Mouse (Mus musculus) hindbrain, embryonic 10.5 days (tissue): Measurements from ENCODE around the gene Fcrl5. TPM values are rescaled to one million over a fixed set of nuclear protein-coding genes. Genes with fewer than 3 reads are reported as not detected.

Source experiments
- DNase-seq: peaks from one replicate; pipeline ENCODE4 v3.0.0-alpha.2; 2017; ENCODE audit warnings: low spot score
- H3K27ac ChIP-seq: fragments of 300-500 bp; sonication (generic); 2 replicates; pipeline ENCODE4 v1.5.1; 2016; ENCODE audit warnings: mild to moderate bottlenecking, moderate library complexity
- H3K27me3 ChIP-seq: fragments of 300-500 bp; sonication (generic); 2 replicates; pipeline ENCODE4 v1.6.1; 2016; ENCODE audit warnings: mild to moderate bottlenecking; ENCODE audit not compliant: poor library complexity, insufficient read depth, severe bottlenecking
- H3K36me3 ChIP-seq: fragments of 300-500 bp; sonication (generic); 2 replicates; pipeline ENCODE4 v1.6.1; 2016; ENCODE audit warnings: mild to moderate bottlenecking, moderate library complexity
- H3K4me1 ChIP-seq: fragments of 300-500 bp; sonication (generic); replicated peaks from 2 replicates; pipeline ENCODE4 v1.6.1; 2016; ENCODE audit warnings: mild to moderate bottlenecking
- H3K4me3 ChIP-seq: fragments of 300-500 bp; sonication (generic); 2 replicates; pipeline ENCODE4 v1.5.1; 2016; ENCODE audit warnings: mild to moderate bottlenecking, moderate library complexity
- H3K9me3 ChIP-seq: fragments of 300-500 bp; sonication (generic); 2 replicates; pipeline ENCODE4 v1.6.1; 2016; ENCODE audit warnings: mild to moderate bottlenecking, moderate library complexity
- WGBS: fragments of 180-500 bp; shearing (Covaris S2); methylation state at CpG from one replicate; pipeline ENCODE4 v1.1.7; 2016; 5-methylcytosine and 5-hydroxymethylcytosine counted together
- polyA plus RNA-seq: library from polyadenylated mRNA; unstranded; fragments of >200 nt; fragmentation: Nextera tagmentation; extraction: Ambion mirVana; gene quantifications from 2 replicates; pipeline ENCODE4 v1.2.1, GENCODE M21; 2016

Fcrl5 gene
- polyA plus RNA-seq, 1 experiment from 2014 or later: not detected

GRCm38 (mm10) chr3:87504749-87505425 lies 69.3 kb downstream of the Fcrl5 start:
- H3K4me1 ChIP-seq: peaks cover 19% of the 10 kb centered on the region
- DNase-seq: no peak
- no peaks in the 10 kb centered on the region for H3K9me3 ChIP-seq
- WGBS: 62% methylated on average over 4 of the region's 4 CpGs
- no peaks in the 10 kb centered on the region for H3K36me3 ChIP-seq
- no peak overlapping the region for H3K4me3 ChIP-seq
- H3K27ac ChIP-seq: no peak overlapping the region
- H3K27me3 ChIP-seq: peaks cover 13% of the 10 kb centered on the region

- H3K9me3 ChIP-seq: no peaks in the 10 kb centered on the region
- no peak for DNase-seq
- WGBS: 78% methylated on average over 12 of the region's 12 CpGs
- peaks cover 13% of the 10 kb centered on the region for H3K4me1 ChIP-seq
- no peaks in the 10 kb centered on the region for H3K36me3 ChIP-seq
- H3K27ac ChIP-seq: no peak overlapping the region
- H3K27me3 ChIP-seq: peaks cover 13% of the 10 kb centered on the region
- no peak overlapping the region for H3K4me3 ChIP-seq
These were observed 71.2 kb downstream of the Fcrl5 start for GRCm38 (mm10) chr3:87506456-87507416.

- 30% methylated on average over 17 of the region's 17 CpGs for WGBS
These were observed 72.8 kb downstream of the Fcrl5 start for GRCm38 (mm10) chr3:87508205-87508901.

GRCm38 (mm10) chr3:87509061-87509460 lies 73.5 kb downstream of the Fcrl5 start:
- H3K9me3 ChIP-seq: no peaks in the 10 kb centered on the region
- H3K4me1 ChIP-seq: peaks cover 23% of the 10 kb centered on the region
- no peaks in the 10 kb centered on the region for H3K36me3 ChIP-seq
- no peak overlapping the region for H3K27ac ChIP-seq
- DNase-seq: no peak
- 55% methylated on average over 4 of the region's 4 CpGs for WGBS
- H3K4me3 ChIP-seq: no peak overlapping the region
- peaks cover 10% of the 10 kb centered on the region for H3K27me3 ChIP-seq

More at GRCm38 (mm10) chr3:87508205-87508901, 72.8 kb downstream of the Fcrl5 start:
- Histone ChIP-seq H3K9me3 (no peaks in the 10 kb centered on the region), H3K27me3 (peaks cover 10% of the 10 kb centered on the region), H3K4me1 (peaks cover 23% of the 10 kb centered on the region), H3K36me3 (no peaks in the 10 kb centered on the region), H3K4me3 (peak overlapping the region; percentile 34), H3K27ac (0 out of 2 replicates have a peak overlapping the region, but pooled peaks have one; percentile 47)
- peak; percentile 83 for DNase-seq

GRCm38 (mm10) chr3:87510832-87511231 lies 75.3 kb downstream of the Fcrl5 start:
- DNase-seq: no peak
- no peak overlapping the region for H3K4me3 ChIP-seq
- H3K27ac ChIP-seq: no peak overlapping the region
- H3K9me3 ChIP-seq: no peaks in the 10 kb centered on the region
- peaks cover 10% of the 10 kb centered on the region for H3K27me3 ChIP-seq
- H3K36me3 ChIP-seq: no peaks in the 10 kb centered on the region
- peaks cover 27% of the 10 kb centered on the region for H3K4me1 ChIP-seq
- 89% methylated on average over 9 of the region's 9 CpGs for WGBS

GRCm38 (mm10) chr3:87511971-87512765 lies 76.6 kb downstream of the Fcrl5 start:
- Histone ChIP-seq H3K27ac (no peak overlapping the region), H3K27me3 (peaks cover 10% of the 10 kb centered on the region), H3K36me3 (no peaks in the 10 kb centered on the region), H3K9me3 (no peaks in the 10 kb centered on the region), H3K4me1 (peaks cover 27% of the 10 kb centered on the region), H3K4me3 (no peak overlapping the region)
- no peak for DNase-seq
- WGBS: 55% methylated on average over 16 of the region's 16 CpGs

GRCm38 (mm10) chr3:87515567-87516081 lies 80.1 kb downstream of the Fcrl5 start:
- Histone ChIP-seq H3K4me3 (no peak overlapping the region), H3K36me3 (no peaks in the 10 kb centered on the region), H3K27me3 (no peaks in the 10 kb centered on the region), H3K9me3 (no peaks in the 10 kb centered on the region), H3K27ac (no peak overlapping the region), H3K4me1 (peaks cover 14% of the 10 kb centered on the region)
- 65% methylated on average over 13 of the region's 13 CpGs for WGBS
- no peak for DNase-seq

- H3K9me3 ChIP-seq: no peaks in the 10 kb centered on the region
- no peak overlapping the region for H3K4me3 ChIP-seq
- no peaks in the 10 kb centered on the region for H3K36me3 ChIP-seq
- no peak overlapping the region for H3K27ac ChIP-seq
- peaks cover 4% of the 10 kb centered on the region; the same call in 1 of the 2 replicates for H3K4me1 ChIP-seq
- no peak for DNase-seq
- H3K27me3 ChIP-seq: no peaks in the 10 kb centered on the region; the same call in 1 of the 2 replicates
These were observed 82.9 kb downstream of the Fcrl5 start for GRCm38 (mm10) chr3:87518425-87518824.

- no peaks in the 10 kb centered on the region for H3K36me3 ChIP-seq
- no peak overlapping the region for H3K4me3 ChIP-seq
- no peak for DNase-seq
- H3K27me3 ChIP-seq: no peaks in the 10 kb centered on the region; the same call in 1 of the 2 replicates
- WGBS: 78% methylated on average over 4 of the region's 4 CpGs
- peaks cover 12% of the 10 kb centered on the region for H3K4me1 ChIP-seq
- H3K27ac ChIP-seq: no peak overlapping the region
- H3K9me3 ChIP-seq: no peaks in the 10 kb centered on the region
These were observed 85.6 kb downstream of the Fcrl5 start for GRCm38 (mm10) chr3:87521126-87521525.

GRCm38 (mm10) chr3:87521833-87522232 lies 86.3 kb downstream of the Fcrl5 start:
- 76% methylated on average over 1 of the region's 1 CpGs for WGBS
- no peak overlapping the region for H3K27ac ChIP-seq
- no peaks in the 10 kb centered on the region for H3K9me3 ChIP-seq
- H3K4me1 ChIP-seq: peaks cover 19% of the 10 kb centered on the region
- H3K27me3 ChIP-seq: no peaks in the 10 kb centered on the region; the same call in 1 of the 2 replicates
- no peak overlapping the region for H3K4me3 ChIP-seq
- no peaks in the 10 kb centered on the region for H3K36me3 ChIP-seq
- no peak for DNase-seq

- Histone ChIP-seq H3K27me3 (no peaks in the 10 kb centered on the region; the same call in 1 of the 2 replicates), H3K9me3 (no peaks in the 10 kb centered on the region), H3K4me1 (peaks cover 21% of the 10 kb centered on the region), H3K27ac (no peak overlapping the region), H3K4me3 (no peak overlapping the region), H3K36me3 (peaks cover 17% of the 10 kb centered on the region)
- DNase-seq: no peak
- 94% methylated on average over 9 of the region's 9 CpGs for WGBS
These were observed 88.1 kb downstream of the Fcrl5 start for GRCm38 (mm10) chr3:87523701-87524100.
